Mouse (Mus musculus): ENCODE measurements around the gene Pced1a. TPM values are rescaled to one million over a fixed set of nuclear protein-coding genes. Genes with fewer than 3 reads are reported as not detected.

Gene Pced1a
- total and polyA plus RNA-seq, 3 experiments, result 11.6 to 17.1 (median 15.3) TPM

DNA sequence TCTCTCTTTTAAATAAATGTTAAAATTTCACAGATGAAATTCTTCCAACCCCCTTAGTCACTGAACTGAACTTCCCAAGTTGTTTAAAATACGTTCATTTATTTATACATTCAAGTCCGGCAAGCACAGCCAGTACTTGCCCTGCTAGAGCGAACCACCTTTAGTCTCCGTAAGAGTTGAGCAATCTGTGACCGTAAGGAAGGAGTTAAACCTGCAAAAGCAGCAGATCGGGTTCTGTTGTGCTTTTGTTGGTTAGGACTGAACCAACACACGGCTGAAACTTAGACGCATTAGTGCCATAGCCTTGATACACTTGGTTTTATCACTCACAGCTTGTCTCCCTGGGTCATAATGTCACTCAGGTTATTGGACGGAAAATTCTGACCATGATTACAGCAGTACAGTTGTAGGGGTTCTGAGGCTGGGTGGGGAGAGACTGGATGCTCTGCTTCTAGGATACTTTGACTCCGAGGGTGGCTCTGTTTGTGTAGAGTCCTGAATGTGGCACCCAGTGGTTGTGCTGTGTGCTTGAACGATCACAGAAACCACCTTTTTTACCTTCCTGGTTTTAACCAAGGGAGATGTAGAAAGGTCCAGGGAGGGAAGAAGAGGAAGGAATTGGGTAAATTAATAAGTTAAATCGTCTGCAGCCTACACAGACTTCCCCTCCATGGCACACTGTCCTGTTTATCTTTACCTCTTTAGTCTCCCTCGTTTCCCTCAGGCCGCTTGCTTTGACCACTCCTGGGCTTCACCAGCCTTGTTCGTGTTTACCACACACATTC, 37.0 kb upstream of the Pced1a start:
- H3K4me1 ChIP-seq (ENCODE audit: control insufficient read depth in 1 of 2, insufficient read depth in 2 of 2), result peaks cover 0 to 5% of the 10 kb centered on the region in 2 experiments; a peak in 1 of 4 replicates
- DNase-seq (ENCODE audit: extremely low read depth), result no peak
- in situ Hi-C loops (cut with MboI; ENCODE audit: low pct_ligation_motif_present, low pct_unique_long_range_greater_than_20kb, low sequenced_read_pairs) (no loop called here), dilution Hi-C loops (cut with MboI; ENCODE audit: extremely low pct_ligation_motif_present, extremely low pct_unique_long_range_greater_than_20kb, low sequenced_read_pairs) (no loop called here)
- TF ChIP-seq SIN3A (IDR thresholded peaks at IDR 0.05; ENCODE audit: low read length) (no peak), ZKSCAN1 (IDR thresholded peaks at IDR 0.05; ENCODE audit: borderline replicate concordance, low read depth, low read length) (no peak), POLR2A (IDR thresholded peaks at IDR 0.05; ENCODE audit: low read depth, low read length) (no peak), JUND (conservative IDR thresholded peaks at IDR 0.05; ENCODE audit: low read depth, low read length) (no peak), CTCF (conservative IDR thresholded peaks at IDR 0.05 in 1 of 2, IDR thresholded peaks at IDR 0.05 in 1 of 2; ENCODE audit: low read depth in 2 of 2, low read length in 2 of 2) (no peak), EP300 (IDR thresholded peaks at IDR 0.05; ENCODE audit: low read length) (no peak)
- no peak overlapping the region for H3K4me3 ChIP-seq (replicated peaks in 1 of 3; ENCODE audit: low read depth in 2 of 3, low read length in 2 of 3, poor library complexity in 1 of 3)
- peaks cover 9% of the 10 kb centered on the region for H3K79me2 ChIP-seq (replicated peaks; ENCODE audit: control insufficient read depth, extremely low read depth, insufficient read depth, poor library complexity, severe bottlenecking)
- H3K9ac ChIP-seq (ENCODE audit: insufficient read depth, low read depth), result no peak overlapping the region
- peaks cover 5% of the 10 kb centered on the region for H3K9me3 ChIP-seq (replicated peaks; ENCODE audit: low read length)
- no peak overlapping the region for H3K27ac ChIP-seq (ENCODE audit: insufficient read depth, low read depth)
- H3K36me3 ChIP-seq (replicated peaks in 1 of 2; ENCODE audit: control insufficient read depth in 1 of 2, insufficient read depth in 1 of 2, low read length in 1 of 2), result peaks cover 0 to 54% of the 10 kb centered on the region in 2 experiments
- H3K4me2 ChIP-seq (ENCODE audit: insufficient read depth, low read depth, poor library complexity, severe bottlenecking), result no peak overlapping the region
- H3K27me3 ChIP-seq (replicated peaks), result no peaks in the 10 kb centered on the region

- Histone ChIP-seq H3K36me3 (replicated peaks in 1 of 2; ENCODE audit: control insufficient read depth in 1 of 2, insufficient read depth in 1 of 2, low read length in 1 of 2) (peaks cover 0 to 52% of the 10 kb centered on the region in 2 experiments), H3K27ac (ENCODE audit: insufficient read depth, low read depth) (no peak overlapping the region), H3K27me3 (replicated peaks) (no peaks in the 10 kb centered on the region), H3K4me3 (replicated peaks in 1 of 3; ENCODE audit: low read depth in 2 of 3, low read length in 2 of 3, poor library complexity in 1 of 3) (no peak overlapping the region), H3K79me2 (replicated peaks; ENCODE audit: control insufficient read depth, extremely low read depth, insufficient read depth, poor library complexity, severe bottlenecking) (peaks cover 15% of the 10 kb centered on the region), H3K9ac (ENCODE audit: insufficient read depth, low read depth) (no peak overlapping the region), H3K4me1 (ENCODE audit: control insufficient read depth in 1 of 2, insufficient read depth in 2 of 2) (peaks cover 0 to 5% of the 10 kb centered on the region in 2 experiments; a peak in 1 of 4 replicates), H3K4me2 (ENCODE audit: insufficient read depth, low read depth, poor library complexity, severe bottlenecking) (no peak overlapping the region), H3K9me3 (replicated peaks; ENCODE audit: low read length) (peaks cover 5% of the 10 kb centered on the region)
- no peak for TF ChIP-seq RCOR1 (conservative IDR thresholded peaks at IDR 0.05; ENCODE audit: low read depth, low read length)
- TF ChIP-seq MYC (IDR thresholded peaks at IDR 0.05; ENCODE audit: low read depth, low read length), result no peak
- no peak for TF ChIP-seq ZMIZ1 (IDR thresholded peaks at IDR 0.05; ENCODE audit: low read depth, low read length)
- TF ChIP-seq ELF1 (IDR thresholded peaks at IDR 0.05; ENCODE audit: low read depth, low read length), result no peak
- no peak for TF ChIP-seq PAX5 (IDR thresholded peaks at IDR 0.05; ENCODE audit: low read length)
- dilution Hi-C loops (cut with MboI; ENCODE audit: extremely low pct_ligation_motif_present, extremely low pct_unique_long_range_greater_than_20kb, low sequenced_read_pairs), result no loop called here
- in situ Hi-C loops (cut with MboI; ENCODE audit: low pct_ligation_motif_present, low pct_unique_long_range_greater_than_20kb, low sequenced_read_pairs), result no loop called here
- DNase-seq (ENCODE audit: extremely low read depth), result no peak
Observed at GRCm38 (mm10) chr2:130459576-130459975, 35.1 kb upstream of the Pced1a start.

GRCm38 (mm10) chr2:130457871-130458270, 33.4 kb upstream of the Pced1a start:
- TF ChIP-seq RAD21 (IDR thresholded peaks at IDR 0.05; ENCODE audit: low read depth, low read length) (no peak), JUN (IDR thresholded peaks at IDR 0.05; ENCODE audit: insufficient read depth, low read depth, low read length) (no peak), UBTF (IDR thresholded peaks at IDR 0.05; ENCODE audit: low read depth, low read length) (no peak), ELF1 (IDR thresholded peaks at IDR 0.05; ENCODE audit: low read depth, low read length) (no peak), KAT2A (IDR thresholded peaks at IDR 0.05; ENCODE audit: insufficient replicate concordance, low read length) (no peak)
- Histone ChIP-seq H3K27me3 (replicated peaks) (no peaks in the 10 kb centered on the region), H3K79me2 (replicated peaks; ENCODE audit: control insufficient read depth, extremely low read depth, insufficient read depth, poor library complexity, severe bottlenecking) (peaks cover 14% of the 10 kb centered on the region), H3K27ac (ENCODE audit: insufficient read depth, low read depth) (no peak overlapping the region), H3K36me3 (replicated peaks in 1 of 2; ENCODE audit: control insufficient read depth in 1 of 2, insufficient read depth in 1 of 2, low read length in 1 of 2) (peaks cover 0 to 45% of the 10 kb centered on the region in 2 experiments), H3K4me1 (ENCODE audit: control insufficient read depth in 1 of 2, insufficient read depth in 2 of 2) (peaks cover 0 to 9% of the 10 kb centered on the region in 2 experiments; a peak in 1 of 4 replicates), H3K4me2 (ENCODE audit: insufficient read depth, low read depth, poor library complexity, severe bottlenecking) (no peak overlapping the region), H3K4me3 (replicated peaks in 1 of 3; ENCODE audit: low read depth in 2 of 3, low read length in 2 of 3, poor library complexity in 1 of 3) (no peak overlapping the region), H3K9ac (ENCODE audit: insufficient read depth, low read depth) (no peak overlapping the region), H3K9me3 (replicated peaks; ENCODE audit: low read length) (no peaks in the 10 kb centered on the region)
- no peak for DNase-seq (ENCODE audit: extremely low read depth)
- dilution Hi-C loops (cut with MboI; ENCODE audit: extremely low pct_ligation_motif_present, extremely low pct_unique_long_range_greater_than_20kb, low sequenced_read_pairs), result no loop called here
- in situ Hi-C loops (cut with MboI; ENCODE audit: low pct_ligation_motif_present, low pct_unique_long_range_greater_than_20kb, low sequenced_read_pairs), result no loop called here
